Mouse (Mus musculus) neural tube, embryonic 11.5 days (tissue): ENCODE results near the gene Dcp1a. TPM values are rescaled to one million over a fixed set of nuclear protein-coding genes. Genes with fewer than 3 reads are reported as not detected.
"Not testable (repeated sequence)": the region's sequence is repeated elsewhere in the genome, so short reads cannot be mapped to it uniquely, and the experiment has no call there.

ENCODE experiments used
- ATAC-seq: fragments of 200-750 bp; cut with Nextera tagmentation; 2 replicates; pipeline ENCODE4 v1.8.0; 2017; ENCODE audit warnings: moderate number of reproducible peaks, mild to moderate bottlenecking, moderate TSS enrichment, moderate library complexity; ENCODE audit not compliant: insufficient read depth, low FRiP score, low TSS enrichment
- DNase-seq: peaks from one replicate; pipeline ENCODE4 v3.0.0-alpha.2; 2015; ENCODE audit warnings: low spot score
- H3K27ac ChIP-seq: fragments of 300-500 bp; sonication (generic); 2 replicates; pipeline ENCODE4 v1.5.1; 2014; ENCODE audit warnings: low read depth, mild to moderate bottlenecking, low read length
- H3K27me3 ChIP-seq: fragments of 300-500 bp; sonication (generic); 2 replicates; pipeline ENCODE4 v1.6.1; 2014; ENCODE audit warnings: mild to moderate bottlenecking, low read length, mixed read lengths; ENCODE audit not compliant: control insufficient read depth, insufficient read depth
- H3K36me3 ChIP-seq: fragments of 300-500 bp; sonication (generic); 2 replicates; pipeline ENCODE4 v1.6.1; 2014; ENCODE audit warnings: mild to moderate bottlenecking, low read length, moderate library complexity, mixed read lengths; ENCODE audit not compliant: control insufficient read depth, insufficient read depth
- H3K4me1 ChIP-seq: fragments of 300-500 bp; sonication (generic); 2 replicates; pipeline ENCODE4 v1.6.1; 2014; ENCODE audit warnings: low read length, mixed read lengths; ENCODE audit not compliant: control insufficient read depth, insufficient read depth
- H3K4me2 ChIP-seq: fragments of 300-500 bp; sonication (generic); 2 replicates; pipeline ENCODE4 v1.6.1; 2014; ENCODE audit warnings: low read depth, mild to moderate bottlenecking, moderate library complexity
- H3K4me3 ChIP-seq: fragments of 300-500 bp; sonication (generic); 2 replicates; pipeline ENCODE4 v1.5.1; 2014; ENCODE audit warnings: low read depth, low read length
- H3K9ac ChIP-seq: fragments of 300-500 bp; sonication (generic); 2 replicates; pipeline ENCODE4 v1.6.1; 2014; ENCODE audit warnings: mild to moderate bottlenecking, low read length
- H3K9me3 ChIP-seq: fragments of 300-500 bp; sonication (generic); 2 replicates; pipeline ENCODE4 v1.6.1; 2016; ENCODE audit warnings: low read length; ENCODE audit not compliant: control insufficient read depth
- WGBS: fragments of 180-500 bp; shearing (Covaris S2); extraction: QIAGEN DNeasy Blood & Tissue Kit; methylation state at CpG from one replicate; pipeline ENCODE4 v1.1.7; 2014; 5-methylcytosine and 5-hydroxymethylcytosine counted together
- polyA plus RNA-seq: library from polyadenylated mRNA; unstranded; fragments of >200 nt; fragmentation: Nextera tagmentation; extraction: Ambion mirVana; gene quantifications from 2 replicates; pipeline ENCODE4 v1.2.1, GENCODE M21; 2014

Dcp1a gene
- polyA plus RNA-seq, 1 experiment from 2014 or later, result 35.0 TPM

DNA sequence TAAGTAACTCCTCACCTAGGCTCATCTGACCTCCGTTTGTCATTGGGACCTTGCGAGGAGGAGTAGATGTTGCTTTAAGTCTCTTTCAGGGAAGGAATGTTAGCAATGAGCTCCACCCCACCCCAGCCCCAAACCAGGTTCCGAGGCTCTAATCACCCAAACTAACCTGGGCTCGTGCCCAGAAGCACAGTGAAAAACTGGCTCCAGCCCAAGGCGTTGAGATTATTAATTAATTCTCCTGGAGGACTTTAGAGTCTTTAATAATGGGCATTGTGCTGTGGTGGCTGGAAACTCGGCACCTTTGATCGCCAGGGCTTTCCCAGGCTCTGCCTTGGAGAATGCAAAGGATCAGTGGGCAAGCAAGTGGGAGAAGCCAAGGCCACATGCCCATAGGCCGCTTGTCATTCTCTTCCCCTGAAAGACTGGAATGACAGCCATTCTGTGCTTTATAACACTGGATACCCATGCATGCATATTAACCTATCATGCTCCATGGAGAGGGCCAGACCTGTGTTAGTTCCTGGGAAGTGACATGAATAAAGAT, 51.5 kb downstream of the Dcp1a start:
- no peak overlapping the region for H3K4me3 ChIP-seq
- H3K9ac ChIP-seq, result no peak overlapping the region
- 83% methylated on average over 8 of the region's 8 CpGs for WGBS
- H3K27me3 ChIP-seq, result no peaks in the 10 kb centered on the region
- H3K36me3 ChIP-seq, result peaks cover 2% of the 10 kb centered on the region
- no peaks in the 10 kb centered on the region for H3K9me3 ChIP-seq
- H3K4me2 ChIP-seq, result no peak overlapping the region
- H3K4me1 ChIP-seq, result no peaks in the 10 kb centered on the region
- H3K27ac ChIP-seq, result no peak overlapping the region
- ATAC-seq, result no peak
- DNase-seq, result no peak

DNA sequence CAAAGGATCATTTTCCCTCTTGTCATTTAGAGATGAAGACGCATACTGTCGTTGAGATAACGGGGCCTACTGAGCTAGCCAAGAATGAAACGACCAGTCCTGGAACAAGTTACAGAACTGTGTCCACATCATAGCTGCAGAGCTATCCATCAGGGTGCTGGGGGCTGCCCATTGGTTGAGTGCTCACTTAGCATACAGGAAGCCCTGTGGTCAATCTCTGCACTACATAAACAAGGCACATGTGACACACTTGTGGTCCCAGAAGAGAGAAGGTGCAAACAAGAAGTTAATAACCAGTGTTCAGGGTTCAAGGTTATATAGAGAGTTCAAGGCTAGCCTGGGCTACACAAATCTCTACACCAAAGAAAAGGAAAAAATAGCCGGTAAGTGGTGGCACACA, 52.1 kb downstream of the Dcp1a start:
- Histone ChIP-seq H3K9ac (no peak overlapping the region), H3K27me3 (no peaks in the 10 kb centered on the region), H3K4me1 (no peaks in the 10 kb centered on the region), H3K4me2 (no peak overlapping the region), H3K36me3 (no peaks in the 10 kb centered on the region), H3K4me3 (no peak overlapping the region), H3K9me3 (no peaks in the 10 kb centered on the region), H3K27ac (no peak overlapping the region)
- no peak for ATAC-seq
- 92% methylated on average over 5 of the region's 5 CpGs for WGBS
- DNase-seq, result no peak

DNA sequence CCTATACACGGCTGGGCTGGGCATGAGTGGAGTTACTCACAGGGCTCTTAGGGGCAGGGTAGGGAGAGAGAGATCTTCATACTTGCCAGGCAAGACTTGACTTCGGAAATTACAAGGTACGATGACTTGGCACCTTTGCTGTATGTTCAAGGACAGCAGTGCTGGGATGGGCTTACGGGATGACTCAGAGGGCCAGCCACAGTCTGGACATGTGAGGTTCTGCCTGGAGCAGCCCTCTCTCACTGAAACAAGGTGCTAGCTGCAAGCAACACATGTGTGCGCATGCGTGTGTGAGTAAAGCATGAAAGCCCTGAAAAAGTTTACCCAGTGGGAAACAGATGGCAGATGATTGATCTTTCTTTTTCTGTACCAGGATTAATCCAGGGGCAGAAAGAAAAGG, 52.6 kb downstream of the Dcp1a start:
- Histone ChIP-seq H3K4me3 (no peak overlapping the region), H3K4me2 (no peak overlapping the region), H3K9me3 (no peaks in the 10 kb centered on the region), H3K27me3 (no peaks in the 10 kb centered on the region), H3K4me1 (no peaks in the 10 kb centered on the region), H3K27ac (no peak overlapping the region), H3K36me3 (no peaks in the 10 kb centered on the region), H3K9ac (no peak overlapping the region)
- DNase-seq (no peak), ATAC-seq (no peak)
- WGBS, result 93% methylated on average over 6 of the region's 6 CpGs

DNA sequence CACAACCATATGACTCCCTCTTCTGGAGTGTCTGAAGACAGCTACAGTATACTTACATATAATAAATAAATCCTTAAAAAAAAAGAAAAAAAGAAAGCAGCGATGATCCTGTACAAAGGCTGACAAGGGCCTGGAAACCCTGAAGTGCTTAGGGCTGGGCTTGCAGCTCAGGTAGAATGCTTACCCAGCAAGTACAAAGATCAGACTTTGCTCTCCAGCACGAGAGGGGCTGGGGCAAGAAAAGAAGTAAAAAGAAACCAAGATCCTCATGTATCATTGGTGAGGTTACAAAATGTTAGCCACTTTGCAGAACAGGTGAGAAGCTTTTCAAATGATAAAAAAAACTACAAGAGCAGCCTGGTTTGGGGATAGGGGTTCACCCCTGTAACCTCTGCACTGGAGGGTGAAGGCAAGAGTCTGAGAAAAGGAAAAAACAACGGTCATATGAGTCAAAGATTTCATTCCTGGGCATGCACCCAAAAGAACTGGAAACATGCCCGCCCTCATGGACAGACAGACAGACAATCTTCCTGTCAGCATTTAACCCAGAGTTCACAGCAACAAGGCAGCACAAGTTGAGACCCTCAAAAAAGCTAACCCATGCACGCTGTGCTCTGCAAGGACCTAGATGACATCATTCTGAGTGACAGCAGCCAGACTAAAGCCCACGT, 54.6 kb downstream of the Dcp1a start:
- Histone ChIP-seq H3K27ac (no peak overlapping the region), H3K9ac (no peak overlapping the region), H3K9me3 (no peaks in the 10 kb centered on the region), H3K4me3 (no peak overlapping the region), H3K27me3 (no peaks in the 10 kb centered on the region), H3K36me3 (no peaks in the 10 kb centered on the region), H3K4me1 (no peaks in the 10 kb centered on the region), H3K4me2 (no peak overlapping the region)
- DNase-seq (no peak), ATAC-seq (no peak)
- 88% methylated on average over 6 of the region's 6 CpGs for WGBS

DNA sequence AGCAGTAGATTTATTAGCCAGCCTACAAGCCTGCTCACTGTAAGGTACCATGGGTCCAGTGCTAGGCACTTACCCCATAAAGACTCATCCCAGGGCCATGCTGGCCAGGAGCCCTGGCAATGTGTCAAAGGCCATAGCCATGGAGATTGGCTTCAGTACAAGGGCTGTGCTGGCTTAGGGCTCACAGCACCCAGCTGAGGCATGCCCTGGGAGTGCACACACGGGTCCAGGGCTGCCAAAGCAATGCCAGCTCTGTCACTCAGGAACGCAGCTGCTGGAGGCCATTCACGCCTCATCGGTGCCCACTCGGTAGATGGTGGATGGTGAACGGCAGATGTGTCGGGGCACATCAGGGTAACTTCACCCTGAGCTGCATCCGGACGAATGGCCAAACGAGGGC, 62.2 kb downstream of the Dcp1a start:
- no peaks in the 10 kb centered on the region for H3K27me3 ChIP-seq
- 78% methylated on average over 10 of the region's 10 CpGs for WGBS
- H3K9ac ChIP-seq, result no peak overlapping the region
- ATAC-seq (no peak), DNase-seq (no peak)
- no peak overlapping the region for H3K4me2 ChIP-seq
- H3K4me3 ChIP-seq, result no peak overlapping the region
- no peak overlapping the region for H3K27ac ChIP-seq
- no peaks in the 10 kb centered on the region for H3K4me1 ChIP-seq
- H3K9me3 ChIP-seq, result no peaks in the 10 kb centered on the region
- no peaks in the 10 kb centered on the region for H3K36me3 ChIP-seq

DNA sequence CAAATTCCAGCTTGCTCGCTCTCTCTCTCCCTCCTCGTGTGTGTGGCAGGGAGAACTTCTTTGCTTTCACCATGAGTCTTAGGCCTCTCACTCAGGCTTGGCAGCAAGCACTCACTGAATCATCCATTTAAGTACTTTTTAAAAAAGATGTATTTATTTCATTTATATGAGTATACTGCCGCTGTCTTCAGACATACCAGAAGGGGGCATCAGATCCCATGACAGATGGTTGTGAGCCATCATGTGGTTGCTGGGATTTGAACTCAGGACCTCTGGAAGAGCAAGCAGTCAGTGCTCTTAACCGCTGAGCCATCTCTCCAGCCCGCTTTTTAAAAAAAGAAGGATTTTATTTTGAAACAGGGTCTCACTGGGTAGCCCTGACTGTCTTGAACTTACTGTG, 64.0 kb downstream of the Dcp1a start:
- ATAC-seq, H3K4me3 ChIP-seq, H3K4me2 ChIP-seq, H3K9ac ChIP-seq, DNase-seq, H3K9me3 ChIP-seq, H3K27me3 ChIP-seq, H3K27ac ChIP-seq, H3K36me3 ChIP-seq, H3K4me1 ChIP-seq: not testable (repeated sequence)
- WGBS, result 90% methylated on average over 5 of the region's 5 CpGs

DNA sequence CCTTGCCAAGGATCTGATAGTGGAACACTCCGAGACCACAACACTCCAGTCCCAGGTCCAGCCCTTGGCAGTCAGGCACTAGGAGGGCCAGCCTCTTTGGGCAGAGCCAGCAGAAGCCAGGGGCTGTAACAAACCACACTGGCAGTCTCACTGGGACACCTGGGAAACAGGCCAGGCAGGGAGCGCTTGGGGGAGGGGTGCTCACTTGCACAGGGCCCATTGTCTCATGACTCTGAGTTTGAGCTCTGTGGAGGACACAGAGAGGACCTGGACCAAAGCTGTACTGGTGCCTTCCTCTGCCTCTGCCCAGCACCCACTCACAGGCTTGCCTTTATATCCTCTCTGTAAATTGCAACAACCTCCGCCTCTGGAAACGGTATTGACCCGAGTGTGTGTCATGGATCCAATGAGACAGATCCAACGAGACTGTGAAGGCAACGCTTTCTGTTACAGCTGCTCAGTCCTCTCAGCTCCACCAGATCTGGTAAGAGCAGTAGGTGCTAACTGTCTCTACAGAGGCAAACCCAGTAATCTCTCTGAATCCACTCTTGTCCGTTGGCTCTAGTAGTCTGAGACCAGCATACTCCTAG, 68.9 kb downstream of the Dcp1a start, which contains the start of gene Tkt:
Gene Tkt (plus strand): TSS at position 229 of the 590 bp plus-strand sequence.
- Histone ChIP-seq H3K9ac (peak within 1 kb of the TSS; percentile 90), H3K4me3 (peak within 1 kb of the TSS; percentile 75), H3K36me3 (no peaks in the 10 kb centered on the region; the same call in 1 of the 2 replicates), H3K4me1 (peaks cover 29% of the 10 kb centered on the region), H3K27me3 (no peaks in the 10 kb centered on the region), H3K4me2 (peak within 1 kb of the TSS; percentile 91), H3K27ac (peak within 1 kb of the TSS; percentile 89), H3K9me3 (no peaks in the 10 kb centered on the region)
- 22% methylated on average over 8 of the region's 8 CpGs for WGBS
- DNase-seq, result peak; percentile 21
- peak; percentile 10; the same call in 1 of the 2 replicates for ATAC-seq

DNA sequence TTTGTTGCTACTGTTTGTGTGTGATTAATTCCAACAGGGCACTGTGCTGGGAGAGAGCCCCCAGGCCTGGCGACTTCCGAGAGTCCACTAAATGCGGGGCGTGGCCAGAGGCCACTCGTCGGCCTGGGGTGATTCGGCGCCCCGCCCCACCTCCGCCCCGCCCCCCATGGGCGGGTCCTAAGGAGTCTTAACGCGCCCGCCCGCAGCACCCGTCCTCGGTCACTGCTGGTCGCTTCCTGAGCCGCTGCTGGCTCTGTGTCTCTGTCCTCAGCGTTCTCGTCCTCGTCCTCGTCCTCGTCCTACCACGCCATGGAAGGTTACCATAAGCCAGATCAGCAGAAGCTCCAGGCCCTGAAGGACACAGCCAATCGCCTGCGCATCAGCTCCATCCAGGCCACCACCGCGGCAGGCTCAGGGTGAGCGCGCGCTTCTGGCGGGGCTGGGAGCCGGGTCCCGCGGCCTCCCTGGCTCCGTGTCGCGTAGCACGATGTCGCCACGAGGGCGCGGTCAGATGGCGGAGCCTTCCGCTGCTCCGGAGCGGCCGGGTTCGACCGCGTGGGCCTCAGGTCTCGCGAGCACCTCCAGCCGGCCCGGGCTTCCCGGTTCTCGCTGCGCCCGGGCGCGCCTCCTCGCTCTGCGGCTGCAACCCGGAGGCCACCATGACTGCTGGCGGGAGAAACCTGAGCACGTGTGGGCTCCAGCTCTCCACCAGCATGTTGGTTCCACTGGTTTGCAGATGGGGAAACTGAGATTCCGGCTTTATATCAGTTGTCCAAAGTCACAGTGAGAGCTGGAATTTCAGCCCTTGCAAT, 69.8 kb downstream of the Dcp1a start:
- no peaks in the 10 kb centered on the region for H3K27me3 ChIP-seq
- H3K27ac ChIP-seq, result peak overlapping the region; percentile 89
- H3K36me3 ChIP-seq, result no peaks in the 10 kb centered on the region; the same call in 1 of the 2 replicates
- H3K9ac ChIP-seq, result peak overlapping the region; percentile 90
- H3K4me3 ChIP-seq, result peak overlapping the region; percentile 75
- WGBS, result under 1% methylated on average over 62 of the region's 69 CpGs
- H3K4me1 ChIP-seq, result peaks cover 29% of the 10 kb centered on the region
- H3K4me2 ChIP-seq, result peak overlapping the region; percentile 91
- no peaks in the 10 kb centered on the region for H3K9me3 ChIP-seq
- DNase-seq (peak; percentile 98), ATAC-seq (peak; percentile 92)
